Mouse (Mus musculus): Measurements from ENCODE around the gene Mrpl23.
A peak's percentile ranks its signal among the peaks of the same experiment; 100 is the strongest.

- TF ChIP-seq CTCF (conservative IDR thresholded peaks at IDR 0.05; ENCODE audit: low read length) = peak; percentile 61
- no peak for TF ChIP-seq NANOG (IDR thresholded peaks at IDR 0.05; ENCODE audit: borderline replicate concordance, low read length)
Observed at GRCm38 (mm10) chr7:142522352-142522751, 10.1 kb upstream of the Mrpl23 start.

All from E14TG2a.4 (cell line).